Mouse (Mus musculus) heart, embryonic 16.5 days (tissue): Measurements from ENCODE around the gene Hdac7. TPM values are rescaled to one million over a fixed set of nuclear protein-coding genes. Genes with fewer than 3 reads are reported as not detected.

ENCODE experiments used
- ATAC-seq: fragments of 200-750 bp; cut with Nextera tagmentation; replicated peaks from 2 replicates; pipeline ENCODE4 v1.8.0; 2017; ENCODE audit warnings: moderate number of reproducible peaks; ENCODE audit not compliant: insufficient read depth, low FRiP score; ENCODE audit errors: extremely low read depth
- H3K27ac ChIP-seq: fragments of 300-500 bp; sonication (generic); 2 replicates; pipeline ENCODE4 v1.5.1; 2014; ENCODE audit warnings: mild to moderate bottlenecking, low read length, control low read depth, moderate library complexity
- H3K27me3 ChIP-seq: fragments of 300-500 bp; sonication (generic); 2 replicates; pipeline ENCODE4 v1.6.1; 2014; ENCODE audit warnings: low read length, mixed read lengths; ENCODE audit not compliant: control insufficient read depth, insufficient read depth
- H3K36me3 ChIP-seq: fragments of 300-500 bp; sonication (generic); 2 replicates; pipeline ENCODE4 v1.6.1; 2014; ENCODE audit not compliant: control insufficient read depth, insufficient read depth
- H3K4me1 ChIP-seq: fragments of 300-500 bp; sonication (generic); 2 replicates; pipeline ENCODE4 v1.6.1; 2014; ENCODE audit warnings: low read length, mixed read lengths; ENCODE audit not compliant: control insufficient read depth, insufficient read depth
- H3K4me2 ChIP-seq: fragments of 300-500 bp; sonication (generic); 2 replicates; pipeline ENCODE4 v1.6.1; 2014; ENCODE audit warnings: low read depth, mild to moderate bottlenecking, control low read depth, low read length
- H3K4me3 ChIP-seq: fragments of 300-500 bp; sonication (generic); 2 replicates; pipeline ENCODE4 v1.5.1; 2014; ENCODE audit warnings: mild to moderate bottlenecking, control low read depth, low read length
- H3K9ac ChIP-seq: fragments of 300-500 bp; sonication (generic); 2 replicates; pipeline ENCODE4 v1.6.1; 2014; ENCODE audit warnings: low read length, control low read depth
- H3K9me3 ChIP-seq: fragments of 300-500 bp; sonication (generic); replicated peaks from 2 replicates; pipeline ENCODE4 v1.6.1; 2016; ENCODE audit warnings: low read length; ENCODE audit not compliant: control insufficient read depth
- WGBS: fragments of 180-500 bp; shearing (Covaris S2); extraction: QIAGEN DNeasy Blood & Tissue Kit; methylation state at CpG from one replicate; pipeline ENCODE4 v1.1.7; 2014; 5-methylcytosine and 5-hydroxymethylcytosine counted together
- polyA plus RNA-seq: library from polyadenylated mRNA; unstranded; fragments of >200 nt; fragmentation: Nextera tagmentation; extraction: Ambion mirVana; gene quantifications from 2 replicates; pipeline ENCODE4 v1.2.1, GENCODE M21; 2015

Gene Hdac7
- polyA plus RNA-seq, 1 experiment from 2014 or later, result 31.7 TPM

DNA sequence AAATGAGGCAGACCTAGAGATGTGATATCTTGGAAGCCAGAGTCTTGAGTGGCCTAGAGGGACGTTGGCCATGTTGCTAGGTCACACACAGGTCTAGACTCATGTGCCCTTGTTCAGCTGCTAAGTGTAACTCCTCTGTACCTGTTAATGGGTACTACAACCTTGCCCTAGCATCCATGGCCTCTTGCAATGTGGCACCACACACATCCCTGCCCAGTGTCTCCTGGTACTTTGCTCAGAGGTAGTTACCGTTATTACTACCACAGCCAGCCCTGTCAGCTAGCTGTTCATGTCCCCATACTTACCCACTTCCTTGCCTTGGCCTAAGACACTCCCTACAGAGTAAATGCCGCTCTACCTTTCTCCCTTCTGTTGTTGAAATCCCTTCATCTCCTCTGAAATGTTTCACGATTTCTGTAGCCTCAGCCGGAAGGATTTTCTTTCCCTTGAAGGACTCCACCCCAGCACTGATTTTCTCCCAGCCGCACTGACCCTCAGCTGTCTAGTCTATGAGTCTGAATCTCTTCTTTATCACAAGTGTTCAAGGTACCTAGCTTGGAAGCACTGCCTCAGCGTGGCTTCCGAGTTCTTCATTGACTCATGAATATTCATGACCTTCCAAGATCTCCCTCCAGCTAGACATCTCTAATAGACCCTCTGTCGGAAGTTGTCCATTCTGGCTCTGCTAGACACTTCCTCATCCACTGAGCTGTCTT, 11.4 kb downstream of the Hdac7 start:
- no peak for ATAC-seq
- Histone ChIP-seq H3K4me3 (no peak overlapping the region), H3K9ac (peak overlapping the region; percentile 95; the same call in 1 of the 2 replicates), H3K9me3 (no peaks in the 10 kb centered on the region), H3K36me3 (no peaks in the 10 kb centered on the region), H3K27me3 (no peaks in the 10 kb centered on the region), H3K27ac (peak overlapping the region; percentile 92), H3K4me1 (peaks cover 51% of the 10 kb centered on the region), H3K4me2 (peak overlapping the region; percentile 70; the same call in 1 of the 2 replicates)
- WGBS, result 60% methylated on average over 9 of the region's 9 CpGs

DNA sequence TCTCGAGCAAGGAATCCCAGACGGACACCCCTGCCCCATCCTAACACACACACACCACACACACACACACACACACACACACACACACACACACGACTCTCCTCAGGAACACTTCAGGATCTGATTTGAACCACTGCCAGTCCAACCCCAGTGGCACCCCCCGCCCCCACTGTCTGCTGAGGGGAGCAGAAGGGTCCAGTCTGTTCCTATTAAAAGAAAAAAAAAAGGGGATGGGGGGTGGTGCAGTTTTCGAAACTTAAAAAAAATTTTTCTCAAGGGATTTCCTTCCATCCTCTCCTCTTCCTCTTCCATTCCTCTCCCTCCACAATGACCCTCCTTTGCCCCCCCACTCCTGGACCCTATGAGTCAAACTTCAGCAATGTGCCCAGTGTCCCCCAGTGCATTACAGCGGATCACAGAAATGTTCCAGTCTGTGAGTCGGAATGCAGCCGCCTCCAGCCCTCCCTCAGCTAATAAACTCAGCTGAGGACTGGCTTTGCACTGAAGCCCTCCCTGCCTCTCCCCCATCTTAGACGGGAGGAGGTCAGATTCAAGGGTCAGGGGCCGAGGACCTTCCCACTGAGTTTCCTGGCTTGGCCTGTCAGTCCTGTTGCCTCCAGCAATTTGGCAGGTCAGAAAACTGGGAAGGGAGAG, 12.2 kb downstream of the Hdac7 start:
- ATAC-seq, result peak; percentile 14; the same call in 1 of the 2 replicates
- WGBS, result 9% methylated on average over 10 of the region's 10 CpGs
- H3K27me3 ChIP-seq, result no peaks in the 10 kb centered on the region
- no peaks in the 10 kb centered on the region for H3K36me3 ChIP-seq
- peak overlapping the region; percentile 92 for H3K27ac ChIP-seq
- H3K9me3 ChIP-seq, result no peaks in the 10 kb centered on the region
- H3K4me2 ChIP-seq, result peak overlapping the region; percentile 70
- peak overlapping the region; percentile 80 for H3K4me3 ChIP-seq
- H3K9ac ChIP-seq, result peak overlapping the region; percentile 95
- H3K4me1 ChIP-seq, result peaks cover 46% of the 10 kb centered on the region

DNA sequence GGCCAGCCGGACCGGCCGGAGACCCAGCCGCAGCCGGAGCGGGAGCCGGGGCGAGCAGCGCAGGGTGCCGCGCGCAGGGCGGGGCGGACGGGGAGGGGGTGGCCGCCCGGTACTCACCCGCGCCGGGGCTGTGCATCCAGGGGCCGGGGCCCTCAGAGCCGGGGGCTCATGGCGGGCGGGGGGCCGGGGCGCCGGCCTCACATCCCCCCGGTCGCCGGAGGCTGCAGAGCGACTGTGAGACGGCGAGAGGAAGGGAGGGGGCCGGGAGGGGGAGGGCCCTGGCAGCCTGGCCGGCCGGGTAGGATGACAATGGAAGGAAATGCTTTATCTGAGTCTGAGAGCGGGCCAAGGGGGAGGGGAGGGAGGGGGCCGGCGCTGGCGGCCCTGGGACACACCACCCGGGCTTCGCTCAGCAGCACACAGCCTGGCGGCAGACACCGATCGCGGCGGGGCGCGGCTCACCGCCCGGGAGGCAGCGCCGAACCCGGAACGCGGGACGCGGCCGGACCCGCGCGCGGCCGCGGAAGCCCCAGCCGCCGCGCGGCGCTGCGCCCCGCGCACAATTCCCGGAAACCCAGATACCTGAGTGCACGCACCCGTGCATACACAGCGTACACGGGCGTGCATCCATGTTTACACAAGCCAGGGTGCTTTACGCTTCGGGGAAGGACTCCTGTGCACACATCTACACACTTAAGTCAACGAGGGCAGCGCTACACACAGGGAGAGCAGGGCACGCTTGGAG, 12.9 kb downstream of the Hdac7 start:
- peak overlapping the region; percentile 80 for H3K4me3 ChIP-seq
- H3K9me3 ChIP-seq, result no peaks in the 10 kb centered on the region
- under 1% methylated on average over 61 of the region's 84 CpGs for WGBS
- H3K27me3 ChIP-seq, result no peaks in the 10 kb centered on the region
- peak overlapping the region; percentile 70 for H3K4me2 ChIP-seq
- H3K4me1 ChIP-seq, result peaks cover 42% of the 10 kb centered on the region
- H3K36me3 ChIP-seq, result no peaks in the 10 kb centered on the region
- peak; percentile 86 for ATAC-seq
- peak overlapping the region; percentile 92 for H3K27ac ChIP-seq
- peak overlapping the region; percentile 95 for H3K9ac ChIP-seq

DNA sequence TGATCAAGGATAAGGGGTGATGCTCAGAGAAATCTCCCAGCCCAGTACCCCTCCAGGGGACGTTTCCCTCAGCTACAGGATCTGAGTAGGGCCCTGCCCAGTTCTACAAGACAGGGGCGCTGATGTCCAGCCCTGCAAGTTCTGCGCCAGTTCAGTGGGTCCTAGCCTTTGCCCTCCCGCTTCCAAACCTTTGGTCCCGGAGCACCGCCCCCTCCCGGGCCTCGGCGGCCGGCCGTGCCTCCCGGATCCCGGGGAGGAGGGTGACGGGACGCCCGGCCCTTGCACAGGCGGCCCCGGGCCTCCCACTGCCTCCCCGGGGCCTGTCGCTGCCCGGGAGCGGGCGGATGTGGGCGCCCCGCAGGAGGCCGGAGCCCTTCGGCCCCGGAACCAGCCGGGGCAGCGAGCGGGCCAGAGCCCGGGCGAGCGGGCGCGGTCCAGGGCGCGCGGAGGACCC, 13.5 kb downstream of the Hdac7 start:
- no peaks in the 10 kb centered on the region for H3K36me3 ChIP-seq
- peaks cover 46% of the 10 kb centered on the region for H3K4me1 ChIP-seq
- no peaks in the 10 kb centered on the region for H3K27me3 ChIP-seq
- peak overlapping the region; percentile 80 for H3K4me3 ChIP-seq
- H3K27ac ChIP-seq, result peak overlapping the region; percentile 92
- under 1% methylated on average over 39 of the region's 39 CpGs for WGBS
- H3K4me2 ChIP-seq, result peak overlapping the region; percentile 70
- H3K9me3 ChIP-seq, result no peaks in the 10 kb centered on the region
- H3K9ac ChIP-seq, result peak overlapping the region; percentile 95
- peak; percentile 12 for ATAC-seq

DNA sequence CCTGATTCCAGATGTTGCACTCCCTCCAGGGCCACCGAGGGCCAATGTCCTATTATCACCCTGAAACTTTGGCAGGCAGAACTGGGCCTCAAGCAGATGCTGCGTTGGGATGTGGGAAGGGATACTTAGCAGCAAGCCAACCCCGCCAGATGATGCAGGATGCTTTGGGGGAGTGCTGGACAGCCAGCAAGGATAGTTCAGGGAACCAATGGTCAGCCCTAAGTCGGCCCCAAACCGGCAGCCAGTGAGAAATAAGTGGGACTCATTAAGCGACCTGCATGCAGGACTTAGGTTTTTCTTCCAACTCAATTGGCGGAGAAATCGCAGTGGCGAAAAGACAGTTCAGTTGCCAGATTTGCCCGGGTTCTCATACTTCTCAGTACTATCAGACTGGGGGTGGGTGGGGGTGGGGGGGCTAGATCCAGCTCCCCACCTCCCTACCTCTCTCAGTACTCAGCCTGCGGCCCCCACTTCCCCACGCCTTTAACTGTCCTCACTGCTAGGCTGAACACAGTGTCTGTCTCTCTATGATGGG, 14.0 kb downstream of the Hdac7 start:
- Histone ChIP-seq H3K4me1 (peaks cover 51% of the 10 kb centered on the region), H3K4me2 (peak overlapping the region; percentile 70), H3K27ac (peak overlapping the region; percentile 92), H3K27me3 (no peaks in the 10 kb centered on the region), H3K36me3 (no peaks in the 10 kb centered on the region), H3K9ac (peak overlapping the region; percentile 95), H3K9me3 (no peaks in the 10 kb centered on the region), H3K4me3 (peak overlapping the region; percentile 80)
- ATAC-seq, result no peak
- 35% methylated on average over 12 of the region's 12 CpGs for WGBS

DNA sequence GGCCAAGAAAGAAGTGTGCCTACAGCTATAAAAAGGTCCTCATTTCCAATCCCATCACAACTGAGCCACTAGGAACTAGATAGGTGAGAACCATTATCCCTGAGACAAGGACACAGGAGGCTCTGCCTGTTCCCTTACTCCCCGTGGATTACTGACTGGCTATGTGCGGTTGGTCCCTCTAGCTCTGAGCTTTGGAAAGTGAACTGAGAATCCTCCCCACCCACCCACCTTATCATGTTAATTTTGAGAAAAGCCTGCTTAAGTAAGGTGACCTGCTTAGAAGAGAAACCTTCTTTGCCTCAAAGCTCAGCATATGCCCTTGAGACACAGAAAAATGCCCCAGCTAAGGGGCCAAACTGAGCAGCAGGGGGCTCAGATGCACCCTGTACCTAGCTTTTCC, 14.9 kb downstream of the Hdac7 start:
- WGBS, result 59% methylated on average over 2 of the region's 2 CpGs
- Histone ChIP-seq H3K27ac (peak overlapping the region; percentile 92), H3K9me3 (no peaks in the 10 kb centered on the region), H3K27me3 (no peaks in the 10 kb centered on the region), H3K9ac (peak overlapping the region; percentile 95), H3K4me1 (peaks cover 57% of the 10 kb centered on the region), H3K4me2 (peak overlapping the region; percentile 70), H3K4me3 (peak overlapping the region; percentile 80), H3K36me3 (no peaks in the 10 kb centered on the region)
- no peak for ATAC-seq

DNA sequence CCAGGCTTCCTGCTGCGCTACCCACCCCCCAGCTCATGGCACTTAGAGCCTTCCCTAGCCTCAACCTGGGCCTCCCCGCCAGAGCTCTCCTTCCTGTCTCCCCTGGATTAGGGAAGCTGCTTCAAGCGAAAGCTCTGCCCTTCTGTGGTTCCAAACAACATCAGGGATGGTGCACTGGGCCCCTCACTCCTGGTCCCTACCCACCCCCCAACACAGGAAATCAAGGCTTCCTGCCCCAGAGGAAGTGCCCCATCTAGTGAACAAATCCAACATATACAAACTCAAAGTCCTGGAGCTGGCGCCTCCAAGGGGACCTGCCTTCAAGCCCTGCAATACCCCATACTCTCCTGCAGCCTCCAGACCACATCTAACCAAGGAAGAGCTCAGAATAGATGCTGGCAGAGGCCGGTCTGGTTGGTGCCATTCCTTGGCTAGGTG, 15.4 kb downstream of the Hdac7 start:
- H3K27me3 ChIP-seq, result no peaks in the 10 kb centered on the region
- 62% methylated on average over 5 of the region's 5 CpGs for WGBS
- H3K27ac ChIP-seq, result peak overlapping the region; percentile 92
- H3K9ac ChIP-seq, result peak overlapping the region; percentile 95
- H3K4me3 ChIP-seq, result peak overlapping the region; percentile 80
- peaks cover 62% of the 10 kb centered on the region for H3K4me1 ChIP-seq
- no peaks in the 10 kb centered on the region for H3K9me3 ChIP-seq
- no peaks in the 10 kb centered on the region for H3K36me3 ChIP-seq
- peak overlapping the region; percentile 70 for H3K4me2 ChIP-seq
- 0 out of 2 replicates have a peak, but pooled peaks have one; percentile 2 for ATAC-seq

DNA sequence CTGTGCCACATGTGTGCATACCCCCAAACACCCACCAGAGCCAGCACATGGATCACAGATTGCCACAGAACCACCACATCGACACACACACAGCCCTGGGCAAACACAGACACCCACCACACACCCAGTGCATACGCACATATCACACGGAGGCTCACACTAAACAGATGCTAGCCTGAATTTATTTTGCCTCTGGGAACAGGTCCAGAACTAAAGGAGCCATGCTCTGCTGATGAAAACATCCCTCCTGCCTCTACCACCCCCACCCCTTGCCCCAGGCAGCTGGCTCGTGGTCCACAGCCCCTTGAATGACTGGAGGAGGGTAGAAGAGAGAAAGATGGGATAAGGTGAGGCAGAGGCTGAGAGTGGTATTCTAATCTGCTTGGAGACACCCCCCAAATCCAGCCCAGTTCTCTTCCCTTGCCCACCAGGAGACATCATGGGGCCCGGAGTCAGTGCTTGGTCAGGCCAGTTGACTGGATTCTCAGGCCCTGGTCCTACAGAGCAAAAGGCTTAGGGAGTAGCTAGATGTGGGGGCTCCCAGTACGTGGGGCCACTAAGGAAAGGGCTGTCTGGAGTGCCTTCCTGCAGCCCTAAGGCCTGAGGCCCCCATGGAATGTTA, 16.0 kb downstream of the Hdac7 start:
- no peaks in the 10 kb centered on the region for H3K36me3 ChIP-seq
- H3K4me2 ChIP-seq, result peak overlapping the region; percentile 70
- no peaks in the 10 kb centered on the region for H3K27me3 ChIP-seq
- no peak for ATAC-seq
- no peaks in the 10 kb centered on the region for H3K9me3 ChIP-seq
- H3K4me3 ChIP-seq, result peak overlapping the region; percentile 80
- H3K27ac ChIP-seq, result peak overlapping the region; percentile 92
- H3K9ac ChIP-seq, result peak overlapping the region; percentile 60
- 40% methylated on average over 6 of the region's 6 CpGs for WGBS
- peaks cover 66% of the 10 kb centered on the region for H3K4me1 ChIP-seq
